22 mouse cellular contexts compared by ENCODE assay signal in the genomic region with DNA sequence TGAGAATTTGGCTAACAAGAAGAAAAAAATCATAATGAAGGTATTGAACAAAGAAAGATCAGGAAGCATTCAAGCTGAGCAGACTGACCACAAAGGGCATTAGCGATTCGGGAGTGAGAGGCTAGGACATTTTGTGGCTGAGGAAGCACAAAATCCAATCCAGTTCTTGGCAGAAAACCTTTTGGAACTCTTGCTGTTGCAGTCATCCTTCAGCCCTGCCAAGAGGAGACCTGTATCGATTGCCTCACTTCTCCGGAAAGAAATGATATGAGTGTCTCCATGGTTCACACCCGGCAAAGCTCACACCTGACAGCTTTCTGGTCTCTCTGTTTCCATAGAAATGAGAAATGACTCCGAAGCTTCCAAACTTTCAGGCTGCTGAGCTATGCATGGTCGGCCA.
A peak's percentile ranks its signal among the peaks of the same experiment; 100 is the strongest.
DNase-seq lines count a peak whose midpoint lies in the region; ATAC-seq and TF ChIP-seq lines count a peak whose summit lies in the region.
"Had no signal": no experiment of that assay in that cellular context is flagged by ENCODE, and none has a peak within 500 bp of the region (broad histone marks: within the 10 kb centered on the region; RNA-seq: fewer than 3 reads in every experiment).

No protein-coding gene starts in this region.

- DNase-seq in cerebellum, postnatal 10 days = peak; percentile 69 to 76
- peak; percentile 7 for DNase-seq in gastrocnemius, postnatal 25 days
- DNase-seq in gastrocnemius, adult 2 months = no peak
- no peak for DNase-seq in layer of hippocampus, adult 2 months (ENCODE audit: low spot score in 2 of 2)
- DNase-seq in layer of hippocampus, adult 18-20 months (ENCODE audit: low spot score in 2 of 2) = no peak
- DNase-seq in skeletal muscle tissue, adult 2 months (ENCODE audit: low read depth, low spot score) = peak; percentile 2
- DNase-seq in kidney, adult 18-20 months = no peak
- DNase-seq: adrenal gland, postnatal 14 days; B cell, adult 2 months; cerebellum, adult 11-12 months; cerebellum, adult 9-10 months; embryo, embryonic 11 days; heart, adult 2 months; kidney, adult 2 months had no signal

- no peak for TF ChIP-seq CTCF in gastrocnemius, adult 2 months (IDR thresholded peaks at IDR 0.05)
- no peak for TF ChIP-seq CTCF in layer of hippocampus, adult 2 months (conservative IDR thresholded peaks at IDR 0.05)

- ATAC-seq in cerebellum, adult (ENCODE audit: insufficient number of reproducible peaks, low FRiP score, low TSS enrichment) = no peak
- ATAC-seq: CD4-positive, CD25-positive, alpha-beta regulatory T cell, adult 4 months; forebrain, embryonic 14.5 days; intestine, embryonic 15.5 days had no signal

- H3K27ac ChIP-seq in gastrocnemius, adult 2 months = no peak overlapping the region
- peak overlapping the region; percentile 58 for H3K27ac ChIP-seq in layer of hippocampus, adult 2 months
- H3K27ac ChIP-seq: embryonic facial prominence, embryonic 15.5 days; forebrain, embryonic 10.5 days; heart, adult 2 months; hindbrain, embryonic 10.5 days; intestine, embryonic 15.5 days had no signal

- H3K4me3 ChIP-seq in gastrocnemius, adult 2 months = no peak overlapping the region
- H3K4me3 ChIP-seq in layer of hippocampus, adult 2 months = no peak overlapping the region
- H3K4me3 ChIP-seq: embryonic facial prominence, embryonic 15.5 days; erythroblast, embryonic 14.5 days; forebrain, embryonic 10.5 days; heart, adult 2 months; hindbrain, embryonic 10.5 days; intestine, embryonic 15.5 days had no signal

- intact Hi-C loops in gastrocnemius, adult 2 months (cut with DNase I) = no loop called here

Comparison
In these comparisons a context has a peak if more than half of its experiments do, and no peak if none do; other contexts are left out.
1. DNase-seq: peak in cerebellum, postnatal 10 days (2 of 2), gastrocnemius, postnatal 25 days (single experiment) and skeletal muscle tissue, adult 2 months (single experiment); none in gastrocnemius, adult 2 months (single experiment), layer of hippocampus, adult 2 months (0 of 2), layer of hippocampus, adult 18-20 months (0 of 2) and kidney, adult 18-20 months (single experiment).